Mouse (Mus musculus): ENCODE data around the gene Ift122.
A peak's percentile ranks its signal among the peaks of the same experiment; 100 is the strongest.
"Not testable (repeated sequence)": the region's sequence is repeated elsewhere in the genome, so short reads cannot be mapped to it uniquely, and the experiment has no call there.

Gene Ift122

DNA sequence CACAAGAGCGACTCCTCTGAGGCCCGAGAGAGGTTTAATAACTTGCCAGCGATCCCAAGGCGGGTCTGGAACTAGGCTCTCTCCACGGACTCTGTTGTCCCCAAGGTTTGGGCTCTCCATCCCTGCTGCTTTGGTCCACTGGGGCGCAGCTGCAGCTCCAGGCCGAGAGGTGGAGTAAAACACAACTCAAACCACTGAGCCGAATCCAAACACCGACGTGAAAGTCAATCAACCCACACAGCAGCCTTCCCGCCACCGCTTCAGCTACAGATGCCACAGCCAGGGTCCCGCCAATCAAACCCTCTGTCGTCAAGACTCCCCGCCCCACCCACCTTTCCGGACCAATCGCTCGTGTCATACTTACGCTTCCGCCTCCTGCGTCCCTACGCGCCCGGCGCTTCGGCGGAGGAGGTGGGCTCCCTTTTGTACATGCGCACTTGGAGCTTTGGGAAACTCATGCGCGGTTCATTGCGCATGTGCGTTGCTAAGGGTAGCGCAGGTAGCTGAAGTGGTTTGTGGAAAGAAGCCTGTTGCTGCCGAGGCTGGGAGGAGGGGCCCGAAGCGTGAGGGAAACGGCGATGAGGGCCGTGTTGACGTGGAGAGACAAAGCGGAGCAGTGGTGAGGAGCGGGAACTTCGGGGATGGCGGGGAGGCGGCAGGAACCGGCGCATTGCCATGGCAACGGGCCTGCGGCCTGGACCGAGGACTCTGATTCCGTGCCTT, at the start of gene Ift122, which contains the start of gene Mbd4:
Gene Ift122 (plus strand): TSS at position 380 of the 723 bp plus-strand sequence.
Gene Mbd4 (minus strand): TSS at position 281 of the 723 bp plus-strand sequence.
- DNase-seq (ENCODE audit: low spot score), result peak; percentile 93

DNA sequence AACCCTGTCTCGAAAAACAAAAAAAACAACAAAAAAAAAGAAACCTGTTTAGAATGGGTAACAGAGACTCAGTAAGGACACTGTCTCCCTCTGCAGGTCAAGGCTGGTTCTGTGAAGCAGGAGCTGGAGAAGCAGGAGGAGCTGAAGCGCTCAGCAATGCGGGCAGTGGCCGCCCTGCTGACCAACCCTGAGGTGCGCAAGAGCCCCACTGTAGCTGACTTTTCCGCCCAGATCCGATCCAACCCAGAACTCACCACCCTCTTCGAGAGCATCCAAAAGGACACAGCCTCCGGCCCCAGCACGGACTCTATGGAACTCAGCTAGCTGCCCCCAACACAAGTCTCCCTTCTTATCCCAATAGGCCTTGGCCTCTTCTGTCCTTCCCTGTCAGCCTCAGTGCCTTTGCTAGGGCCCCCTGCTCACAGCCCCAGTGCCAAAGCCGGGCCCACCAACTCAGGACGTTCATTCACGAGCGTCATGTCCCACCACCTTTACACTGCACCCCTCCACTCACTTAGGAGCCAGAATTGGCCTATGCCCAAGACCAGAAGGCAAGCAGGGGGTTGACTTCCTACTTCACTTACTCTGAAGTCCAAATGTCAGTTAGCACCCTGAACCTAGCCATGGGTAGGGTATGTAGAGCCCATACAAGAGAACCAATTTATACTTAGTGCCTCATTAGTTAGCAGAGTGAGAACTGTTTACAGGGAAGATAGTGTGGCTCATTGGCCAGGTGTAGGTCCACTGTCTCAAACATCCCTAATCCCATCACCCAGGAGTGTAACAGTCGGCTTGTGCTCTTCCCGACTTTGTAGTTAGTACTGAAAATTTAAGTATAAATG, 49.5 kb upstream of the Ift122 start:
- peak; percentile 62 for DNase-seq (ENCODE audit: low spot score)

DNA sequence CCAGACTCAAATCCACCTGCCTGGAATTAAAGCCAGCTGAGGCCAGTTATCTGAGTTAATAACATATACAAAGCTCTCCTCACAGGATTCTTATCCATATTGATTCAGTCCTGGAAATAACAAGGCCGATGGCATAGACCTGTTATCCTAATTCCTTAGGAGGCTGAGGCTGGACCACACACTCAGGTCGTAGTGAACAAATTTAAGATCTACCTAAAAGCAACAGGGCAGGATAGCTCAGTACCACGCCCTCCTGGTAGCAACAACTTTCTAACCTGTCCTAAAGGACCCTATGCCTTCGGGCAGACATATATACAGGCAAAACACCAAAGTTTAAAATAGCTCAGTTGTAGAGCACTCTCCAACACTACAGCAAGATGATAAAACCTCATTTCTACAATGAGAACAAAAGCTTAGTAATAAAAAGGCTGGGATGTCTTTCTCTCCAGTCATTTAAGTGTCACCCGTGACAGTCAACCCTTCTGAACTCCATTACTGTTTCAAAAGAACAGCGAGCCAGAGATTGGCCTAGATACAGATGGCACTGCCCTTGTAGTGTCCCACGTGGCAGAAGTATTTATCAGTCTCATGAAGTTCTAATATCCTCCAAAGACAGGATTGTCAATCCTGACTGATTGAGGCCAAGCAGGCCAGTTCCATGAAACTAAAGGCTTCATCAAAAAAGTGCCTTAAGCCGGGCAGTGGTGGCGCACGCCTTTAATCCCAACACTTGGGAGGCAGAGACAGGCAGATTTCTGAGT, 48.7 kb upstream of the Ift122 start:
- no peak for DNase-seq (ENCODE audit: low spot score)

DNA sequence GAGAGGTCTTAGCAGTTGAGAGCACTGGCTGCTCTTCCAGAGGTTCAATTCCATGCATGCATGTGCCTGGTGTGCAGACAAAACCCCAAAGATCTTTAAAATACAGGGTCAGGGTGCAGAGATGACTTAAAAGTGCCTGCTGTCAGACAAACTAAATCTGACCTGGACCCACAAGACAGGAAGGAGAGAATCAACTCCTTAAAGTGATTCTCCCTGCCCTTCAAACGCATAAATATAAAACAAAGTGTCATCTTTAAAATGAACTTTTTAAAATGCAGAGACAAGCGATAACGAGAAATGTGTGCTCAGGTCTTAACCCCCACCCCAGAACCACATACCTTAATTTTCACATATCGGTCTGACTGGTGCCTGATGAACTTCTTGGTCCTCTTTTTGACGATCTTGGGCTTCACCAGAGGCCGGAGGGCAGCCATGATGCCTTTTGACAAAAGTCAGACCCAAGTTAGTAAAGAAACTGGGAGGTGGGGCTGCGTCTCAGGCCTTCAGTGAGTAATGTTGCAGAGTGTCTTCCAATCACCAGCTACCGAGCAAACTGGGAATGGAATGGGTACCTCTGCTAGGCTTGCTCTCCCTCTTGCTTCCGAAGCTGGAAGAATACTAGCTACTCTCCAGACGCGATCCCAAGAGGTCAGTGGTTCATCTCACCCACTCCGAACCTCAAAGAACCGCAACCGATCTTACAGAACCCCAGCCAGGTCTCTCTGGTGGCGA, 45.6 kb upstream of the Ift122 start:
- DNase-seq (ENCODE audit: low spot score), result no peak

DNA sequence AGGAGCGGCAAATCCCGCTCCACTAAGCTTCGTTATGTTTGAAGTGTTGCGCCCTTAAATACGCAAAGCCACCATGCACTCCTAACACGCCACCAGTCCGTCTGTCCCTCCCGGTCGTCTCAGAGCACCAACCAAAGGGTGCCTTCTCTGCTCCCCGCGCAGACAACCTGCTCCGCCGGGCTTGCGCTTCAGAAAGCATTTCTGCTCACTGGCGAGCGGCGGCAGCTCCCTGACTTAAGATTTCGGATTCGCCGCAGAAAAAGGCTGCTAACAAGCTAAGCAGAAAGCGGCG, 45.1 kb upstream of the Ift122 start:
- no peak for DNase-seq (ENCODE audit: low spot score)

DNA sequence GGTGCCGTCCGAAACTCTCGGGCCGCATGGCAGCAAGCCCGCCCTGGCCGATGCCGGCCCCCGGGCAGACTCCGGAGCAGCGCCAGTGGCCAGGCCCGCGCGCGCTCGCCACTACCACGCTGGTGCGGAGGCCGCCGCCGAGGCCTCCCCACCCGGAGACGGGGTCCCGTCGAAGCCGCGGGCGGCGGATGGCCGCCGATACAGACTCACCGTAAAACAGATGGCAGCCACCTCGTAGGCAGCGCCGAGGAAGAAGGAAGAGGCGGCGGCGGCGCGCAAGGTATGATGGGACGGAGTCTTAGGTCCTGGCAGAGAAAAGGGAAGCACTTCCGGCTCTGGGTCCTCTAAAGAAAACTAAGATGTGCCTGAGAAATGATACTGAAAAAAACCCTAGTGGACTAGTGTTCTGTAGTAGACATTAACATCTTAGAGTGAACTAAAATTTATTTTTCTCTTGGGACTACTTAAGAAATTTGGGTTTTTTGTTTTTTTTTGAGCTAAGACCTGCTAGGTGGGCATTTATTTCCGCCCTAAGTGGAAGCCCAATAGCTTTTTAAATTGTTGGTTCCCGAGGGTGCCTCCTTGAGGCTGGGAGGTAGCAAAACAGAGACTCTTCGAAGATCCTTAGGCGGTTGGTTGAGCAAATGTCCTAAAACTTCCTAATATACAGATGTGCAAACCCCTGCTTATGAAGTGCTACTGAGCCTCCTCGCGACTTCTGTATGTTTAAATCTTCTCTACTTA, 44.6 kb upstream of the Ift122 start, which contains the start of gene Rpl32:
Gene Rpl32 (minus strand): TSS at position 260 of the 744 bp plus-strand sequence.
- DNase-seq (ENCODE audit: low spot score), result peak; percentile 84

DNA sequence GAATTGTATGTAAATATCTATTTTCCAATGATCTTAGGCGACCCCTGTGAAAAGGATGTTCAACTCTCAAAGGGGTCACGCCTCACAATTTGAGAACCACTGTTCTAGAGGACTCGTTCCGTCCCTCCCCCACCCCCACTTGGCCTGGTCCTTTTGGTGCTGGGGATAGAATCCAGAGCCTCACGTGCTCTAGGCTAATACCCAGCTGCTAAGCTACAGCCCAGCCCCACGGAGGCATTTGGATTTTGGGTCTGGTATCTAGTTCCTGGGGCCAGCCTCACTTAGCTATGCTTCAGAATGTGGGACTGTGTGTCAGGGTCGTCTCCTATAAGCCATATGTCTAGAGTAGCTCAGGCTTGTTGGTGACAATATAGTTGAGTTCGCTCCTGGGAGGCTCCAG, 41.7 kb upstream of the Ift122 start:
- no peak for DNase-seq (ENCODE audit: low spot score)

DNA sequence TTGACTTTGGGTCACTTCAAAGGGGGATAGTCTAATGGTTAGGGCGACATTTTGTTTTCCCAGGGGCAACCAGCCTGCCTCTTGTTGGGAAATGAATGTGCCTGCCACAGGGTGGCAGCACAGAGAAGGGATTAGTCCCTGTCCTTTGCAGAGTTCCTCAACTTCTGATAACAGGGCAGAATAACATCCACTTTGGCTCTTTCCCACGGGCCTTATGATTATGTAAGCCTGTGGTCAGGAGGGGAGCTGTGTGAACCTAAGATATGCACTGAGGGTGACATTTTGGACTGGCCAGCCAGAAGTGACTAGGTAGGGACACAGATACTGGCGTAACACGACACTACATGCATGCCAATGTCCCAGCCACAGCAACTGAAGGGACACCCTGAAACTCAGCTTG, 39.2 kb upstream of the Ift122 start:
- DNase-seq (ENCODE audit: low spot score), result no peak

DNA sequence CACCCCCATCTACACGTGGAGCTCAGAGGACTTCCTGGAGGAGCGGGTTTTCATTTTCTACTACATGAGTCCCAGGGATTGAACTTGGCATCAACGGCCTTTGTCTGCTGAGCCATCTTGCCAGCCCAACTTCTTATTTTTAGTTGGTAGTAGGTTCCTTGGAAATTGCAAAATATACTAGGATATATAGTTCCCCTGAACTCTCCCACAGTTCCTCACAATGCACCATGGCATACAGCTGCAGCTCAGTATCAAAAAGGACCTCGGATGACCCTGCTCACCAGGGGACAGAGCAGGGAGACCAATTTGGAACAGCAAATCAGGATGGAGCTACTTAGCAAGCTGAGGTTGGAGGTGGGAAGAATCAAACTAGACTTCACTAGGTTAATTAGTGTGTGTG, 38.2 kb upstream of the Ift122 start:
- no peak for DNase-seq (ENCODE audit: low spot score)

DNA sequence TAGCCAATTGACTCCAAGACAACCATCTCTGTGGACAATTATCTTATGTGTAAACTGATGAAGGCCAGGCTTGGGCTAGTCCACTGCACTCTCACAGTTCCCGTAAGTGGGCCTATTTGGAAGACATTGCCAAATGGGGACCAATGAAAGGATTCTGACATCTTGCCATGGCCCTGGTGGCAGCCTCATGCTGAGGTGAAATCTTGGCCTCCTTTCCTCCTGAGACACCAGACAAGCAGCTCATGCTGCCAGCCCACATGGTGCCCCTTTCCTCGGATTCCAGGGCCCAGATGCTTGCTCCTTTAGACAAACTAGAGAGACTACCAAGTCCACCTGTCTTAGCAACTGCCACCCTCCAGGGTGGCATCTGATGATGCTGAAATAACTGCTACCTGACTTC, 35.1 kb upstream of the Ift122 start:
- DNase-seq (ENCODE audit: low spot score), result no peak

DNA sequence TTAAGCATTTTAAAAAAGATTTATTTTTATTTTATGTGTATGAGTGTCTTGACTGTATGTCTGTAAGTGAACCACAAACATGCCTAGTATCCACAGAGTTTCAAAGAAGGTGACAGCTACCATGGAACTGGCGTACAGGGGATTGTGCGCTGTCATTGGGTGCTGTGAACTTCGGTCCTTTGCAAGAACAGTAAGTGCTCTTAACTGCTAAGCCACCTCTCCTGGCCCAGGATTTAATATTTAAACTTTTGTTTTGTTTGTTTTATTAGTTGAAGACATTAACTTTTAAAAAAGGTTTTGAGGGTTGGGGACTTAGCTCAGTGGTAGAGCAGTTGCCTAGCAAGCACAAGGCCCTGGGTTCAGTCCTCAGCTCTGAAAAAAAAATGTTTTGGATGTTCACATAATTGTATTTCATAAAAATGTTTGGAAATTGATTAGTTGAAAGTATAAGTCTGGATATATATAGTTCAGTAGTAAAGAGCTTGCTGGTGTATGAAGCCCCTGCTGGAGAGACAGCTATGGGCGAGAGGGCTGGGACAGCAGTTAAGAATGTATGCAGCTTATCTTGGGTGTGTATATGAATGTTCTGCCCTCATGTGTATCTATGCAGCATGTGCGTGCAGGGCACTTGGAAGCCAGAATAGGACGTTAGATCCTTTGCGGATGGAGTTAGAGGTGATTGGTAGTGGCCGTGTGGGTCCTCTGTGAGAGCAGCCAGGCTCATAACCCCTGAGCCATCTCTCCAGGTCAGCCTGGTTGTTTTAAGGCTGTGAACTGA, 31.9 kb upstream of the Ift122 start:
- no peak for DNase-seq (ENCODE audit: low spot score)

DNA sequence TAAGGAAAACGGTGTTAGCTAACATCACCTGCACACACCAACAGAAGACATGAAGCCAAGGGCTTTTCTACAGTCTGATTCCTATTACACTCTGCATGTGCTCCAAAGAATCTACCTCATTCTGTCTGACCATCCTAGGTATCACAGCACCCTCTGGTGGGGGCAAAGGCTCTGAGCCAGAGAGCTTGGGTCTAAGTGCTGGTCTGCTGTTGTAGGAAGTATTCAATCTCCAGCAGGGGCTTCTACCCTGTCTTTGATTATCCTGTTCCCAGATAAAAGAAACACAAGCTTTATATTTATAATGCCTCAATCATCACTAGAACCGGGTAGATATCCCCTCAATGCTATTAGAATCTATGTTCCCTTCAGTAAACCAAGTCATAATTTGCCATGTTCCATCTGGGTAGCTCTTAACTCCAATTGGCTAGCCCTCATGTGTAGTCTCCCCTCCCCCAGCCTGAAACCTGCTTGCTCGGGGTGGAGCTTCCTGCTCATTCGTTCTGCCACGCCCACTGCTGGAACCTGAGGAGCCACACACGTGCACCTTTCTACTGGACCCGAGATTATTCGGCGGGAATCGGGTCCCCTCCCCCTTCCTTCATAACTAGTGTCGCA, 29.3 kb upstream of the Ift122 start:
- DNase-seq (ENCODE audit: low spot score), result not testable (repeated sequence)

DNA sequence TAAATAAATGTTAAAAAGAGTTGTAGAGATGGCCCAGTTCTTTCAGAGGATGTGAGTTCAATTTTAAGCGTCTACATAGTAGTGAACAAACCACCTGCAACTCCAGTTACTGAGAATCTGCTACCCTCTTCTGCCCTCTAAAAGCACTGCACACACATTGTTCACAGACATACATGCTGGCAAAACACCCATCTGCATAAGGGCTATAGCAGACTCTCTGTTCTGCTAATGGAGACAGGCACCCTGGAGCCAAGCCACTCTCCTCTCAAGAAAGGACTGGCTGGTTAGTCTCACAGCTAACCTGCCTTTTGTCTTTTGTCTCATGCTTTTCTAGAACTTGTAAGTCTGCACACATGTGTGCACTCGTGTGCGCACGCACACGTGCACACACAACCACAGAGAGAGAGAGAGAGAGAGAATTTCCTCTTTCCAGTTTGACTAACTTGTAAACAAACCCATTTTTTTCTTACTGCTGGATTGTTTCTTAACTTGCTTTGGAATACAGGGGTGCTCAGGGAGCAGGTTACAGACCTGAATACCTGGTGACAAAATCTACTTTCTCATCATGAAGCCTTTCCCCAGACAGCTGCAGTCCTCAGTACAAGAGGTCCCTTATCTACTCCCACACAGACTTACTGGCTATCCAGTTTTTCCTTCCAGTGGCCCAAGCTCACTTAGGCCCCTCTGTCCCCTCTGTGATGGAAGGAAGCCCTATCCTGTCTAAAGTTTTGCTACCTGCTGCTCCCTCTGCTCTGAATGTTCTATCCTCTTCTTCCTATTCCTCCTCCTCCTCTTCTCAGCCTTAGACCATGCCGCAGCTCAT, 22.3 kb upstream of the Ift122 start:
- no peak for DNase-seq (ENCODE audit: low spot score)

DNA sequence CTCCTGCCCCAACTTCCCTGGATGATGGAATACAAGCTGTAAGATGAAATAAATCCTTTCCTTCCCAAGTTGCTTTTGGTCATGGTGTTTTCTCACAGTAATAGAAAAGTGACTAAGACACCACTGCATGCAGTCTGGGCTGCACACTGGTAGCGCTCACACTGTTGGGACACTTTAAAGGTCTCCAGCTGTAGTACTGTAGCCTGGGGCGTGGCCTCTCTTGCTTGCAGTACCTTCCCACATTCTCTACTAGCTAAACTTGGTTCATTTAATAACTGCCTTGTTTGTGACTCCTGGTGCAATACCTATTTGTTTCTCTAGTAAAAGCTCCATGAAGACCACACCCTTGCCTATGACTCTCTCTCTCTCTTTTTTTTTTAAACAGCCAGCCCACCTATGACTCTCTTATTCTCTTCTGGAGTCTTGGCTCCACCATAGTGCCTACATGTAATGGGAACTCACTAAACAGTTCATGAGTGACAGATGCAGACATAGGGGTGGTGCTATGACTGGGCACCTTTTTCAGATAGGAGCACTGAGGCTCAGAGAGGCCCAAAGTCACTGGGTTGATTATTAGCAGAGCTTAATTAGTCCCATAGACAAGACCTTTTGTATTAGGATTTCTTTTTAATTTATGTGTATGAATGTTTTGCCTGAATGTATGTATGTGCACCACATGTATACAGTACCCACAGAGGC, 21.0 kb upstream of the Ift122 start:
- DNase-seq (ENCODE audit: low spot score), result no peak

DNA sequence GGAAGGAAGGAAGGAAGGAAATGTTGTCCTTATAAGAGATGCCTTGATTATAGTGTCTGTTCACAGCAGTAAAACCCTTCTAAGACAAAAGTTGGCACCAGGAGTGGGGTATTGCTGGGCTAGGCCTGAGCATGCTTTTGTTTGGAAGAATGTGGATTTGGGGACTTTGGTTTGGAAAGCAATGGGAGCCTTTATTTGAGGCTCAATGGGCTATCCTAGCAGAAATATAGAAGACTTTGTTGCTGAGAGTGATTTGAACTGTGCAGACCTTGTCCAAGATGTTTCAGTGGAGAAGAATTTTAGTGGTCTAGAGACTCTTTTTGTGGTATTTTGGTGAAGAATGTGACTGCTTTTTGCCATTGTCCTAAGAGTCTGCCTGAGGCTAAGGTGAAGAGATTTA, 19.4 kb upstream of the Ift122 start:
- DNase-seq (ENCODE audit: low spot score), result no peak

DNA sequence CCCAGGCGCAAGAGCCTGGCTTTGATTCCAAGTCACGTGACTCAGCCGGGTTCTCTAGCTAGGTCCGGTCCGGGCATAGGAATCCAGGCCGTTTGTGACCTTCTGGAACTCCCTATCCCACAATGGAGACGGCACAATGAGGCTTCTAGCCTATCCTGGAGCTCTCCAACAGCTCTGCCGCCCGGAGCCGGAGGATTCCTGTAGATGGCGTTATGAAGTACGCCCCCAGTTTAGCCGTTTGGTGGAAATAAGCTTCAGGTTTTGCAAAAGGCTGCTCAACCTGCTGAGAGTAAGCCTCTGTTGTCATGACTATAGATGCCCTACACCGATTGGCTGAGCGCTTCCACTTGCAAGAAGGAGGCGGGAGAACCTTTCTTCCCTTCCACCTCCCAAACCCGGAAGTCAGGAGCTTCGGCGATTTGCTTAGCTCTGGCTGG, 15.1 kb upstream of the Ift122 start, which contains the start of gene Efcab12:
Gene Efcab12 (minus strand): TSS at position 252 of the 437 bp plus-strand sequence.
- DNase-seq (ENCODE audit: low spot score), result peak; percentile 59

DNA sequence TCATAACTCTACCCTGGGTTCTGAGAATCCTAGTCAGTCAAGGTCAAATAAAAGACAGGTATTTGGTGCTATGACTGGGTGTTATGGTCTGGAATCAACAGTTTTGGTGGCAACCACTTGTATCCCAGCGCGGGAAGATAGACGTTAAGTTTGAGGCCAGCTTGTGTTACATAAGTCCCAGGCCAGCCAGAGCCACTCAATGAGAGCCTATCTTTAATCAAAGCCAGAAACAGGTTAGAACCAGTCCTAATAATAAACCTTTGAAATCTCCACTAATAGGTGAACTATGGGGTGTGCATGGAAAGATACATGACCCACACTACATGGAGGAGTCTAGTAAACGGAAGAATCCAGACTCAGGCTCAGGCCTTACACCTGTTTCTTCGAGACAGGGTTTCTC, 14.5 kb upstream of the Ift122 start:
- DNase-seq (ENCODE audit: low spot score), result no peak

DNA sequence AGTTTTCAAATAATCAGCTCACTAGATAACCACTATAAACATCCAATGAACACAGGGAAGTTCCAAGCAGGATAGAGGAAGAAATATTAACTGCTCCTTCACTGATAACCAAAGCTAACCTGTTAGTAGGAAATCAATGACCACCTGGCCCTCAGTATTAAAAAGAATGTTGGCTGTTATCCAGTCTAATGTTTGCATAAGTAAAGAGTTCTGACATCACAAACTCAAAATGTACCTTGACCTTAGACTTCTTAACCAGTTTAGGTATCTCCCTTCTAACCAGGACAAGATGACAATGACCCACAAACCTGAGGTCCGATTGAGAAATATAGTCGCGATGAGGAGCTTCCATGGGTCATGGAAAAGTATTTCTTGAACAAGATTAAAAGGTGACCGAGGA, 8.3 kb upstream of the Ift122 start:
- DNase-seq (ENCODE audit: low spot score), result no peak
